Mouse (Mus musculus) thymus, adult 2 months (tissue): ENCODE data around the gene Dmbx1.

ENCODE experiments used
- CTCF ChIP-seq: fragments of 200-500 bp; IDR thresholded peaks from 2 replicates; pipeline ENCODE4 v1.5.1; 2012; ENCODE audit warnings: mild to moderate bottlenecking, control low read depth, low read length, moderate library complexity, borderline replicate concordance; ENCODE audit not compliant: control insufficient read depth, poor library complexity, insufficient read depth; ENCODE audit errors: extremely low read depth
- POLR2A ChIP-seq: fragments of 200-500 bp; IDR thresholded peaks from 2 replicates; pipeline ENCODE4 v1.6.1; 2012; ENCODE audit warnings: mild to moderate bottlenecking, low read length, control low read depth, moderate library complexity; ENCODE audit not compliant: control insufficient read depth, poor library complexity, insufficient read depth; ENCODE audit errors: extremely low read depth

GRCm38 (mm10) chr4:115938276-115939160, 1.2 kb downstream of the Dmbx1 start:
- TF ChIP-seq CTCF (no peak), POLR2A (no peak)
